Mouse (Mus musculus): ENCODE results near the gene Ung.

Ung gene

DNA sequence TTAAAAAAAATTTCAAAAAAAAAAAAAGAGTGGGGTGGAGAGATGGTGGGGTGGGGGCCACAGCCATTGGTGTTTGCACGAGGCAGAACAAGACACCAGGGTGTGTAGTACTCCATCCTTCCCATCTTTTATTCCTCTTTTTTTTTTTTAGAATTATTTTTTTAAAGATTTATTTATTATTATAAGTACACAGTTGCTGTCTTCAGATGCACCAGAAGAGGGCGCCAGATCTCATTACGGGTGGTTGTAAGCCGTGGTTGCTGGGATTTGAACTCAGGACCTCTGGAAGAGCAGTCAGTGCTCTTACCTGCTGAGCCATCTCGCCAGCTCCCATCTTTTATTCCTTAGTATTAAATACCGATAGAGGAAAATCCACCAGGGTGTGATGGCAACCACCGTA lies 43.3 kb downstream of the Ung start:
- DNase-seq: no peak

DNA sequence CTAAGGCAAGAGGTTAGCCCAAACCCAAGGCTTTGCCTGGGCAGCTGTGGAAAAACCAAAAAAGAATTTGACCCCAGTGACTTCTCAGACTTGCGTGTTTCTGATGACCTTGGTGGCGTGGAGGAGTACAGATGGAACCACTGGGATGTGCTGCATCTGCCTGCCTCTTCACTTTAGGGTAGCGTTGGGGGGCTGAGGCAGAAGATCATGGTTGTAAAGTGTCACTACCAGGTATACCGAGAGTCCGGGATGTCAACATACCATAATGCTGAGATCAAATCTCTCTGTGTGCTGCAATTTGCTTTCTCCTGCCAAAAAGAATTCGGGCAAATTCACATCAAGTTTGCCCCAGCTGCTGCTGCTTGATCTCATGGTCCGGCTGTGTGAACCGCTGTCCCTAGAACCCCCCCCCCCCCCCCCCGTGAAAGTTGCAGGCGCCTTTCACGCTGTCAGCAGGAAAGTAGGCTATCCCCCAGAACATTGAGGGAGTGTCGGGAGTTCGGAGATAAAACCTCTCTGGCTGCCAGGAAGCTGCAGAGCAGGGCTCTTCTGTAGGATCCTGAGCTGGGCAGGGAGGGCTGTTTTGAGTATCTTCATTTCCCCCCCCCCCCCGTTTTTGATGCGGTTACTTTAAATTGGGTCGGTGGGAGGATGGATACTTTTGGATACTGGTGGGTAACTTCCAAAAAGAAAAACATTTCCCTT lies 43.8 kb downstream of the Ung start:
- DNase-seq: no peak

DNA sequence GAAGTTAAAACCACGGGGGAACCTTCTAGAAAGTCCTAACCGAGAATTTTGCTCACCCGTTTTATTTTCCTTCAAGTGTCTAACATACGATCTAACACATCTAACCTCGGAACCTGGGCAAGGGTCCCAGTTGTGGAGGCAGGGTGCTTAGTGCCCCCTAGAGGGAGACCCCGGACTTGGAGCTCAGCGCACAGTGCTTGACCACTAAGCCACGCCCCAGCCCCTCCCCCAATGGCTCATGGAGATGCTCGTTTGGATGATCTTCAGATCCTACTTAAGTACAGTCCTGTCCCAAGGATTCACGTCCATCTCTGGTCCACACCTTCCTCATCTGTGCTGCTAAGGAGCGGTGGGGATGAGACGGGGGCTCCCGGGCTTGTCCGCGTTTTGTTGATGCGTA lies 44.5 kb downstream of the Ung start:
- no peak for DNase-seq

DNA sequence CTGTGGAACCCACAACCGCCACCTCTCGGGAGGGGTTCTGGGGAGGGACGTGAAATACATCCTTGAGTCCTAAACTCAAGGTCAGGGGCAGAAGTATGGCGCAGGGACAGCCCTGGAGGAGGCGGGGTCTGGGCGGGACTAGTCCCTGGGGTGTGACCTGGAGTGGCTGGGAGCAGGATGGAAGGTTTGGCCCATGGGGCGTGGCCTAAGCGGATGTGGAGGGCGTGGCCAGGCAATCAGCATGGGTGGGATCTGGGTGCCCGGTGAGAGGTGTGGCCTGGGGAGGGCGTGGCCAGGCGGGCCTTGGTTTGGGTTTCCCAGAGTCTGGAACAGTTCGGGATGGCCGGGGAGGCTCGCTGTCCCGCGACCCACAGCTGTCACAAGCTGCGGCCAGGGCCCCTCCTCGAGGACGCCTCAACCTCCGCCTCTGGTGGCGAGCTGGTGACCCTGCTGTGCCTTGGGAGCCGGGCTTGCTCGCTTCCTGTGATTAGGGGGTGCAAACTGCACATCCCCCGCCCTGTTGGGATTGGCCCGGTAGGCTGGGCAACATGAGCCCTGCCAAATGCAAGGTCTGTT lies 45.5 kb downstream of the Ung start:
- DNase-seq: peak; percentile 60

DNA sequence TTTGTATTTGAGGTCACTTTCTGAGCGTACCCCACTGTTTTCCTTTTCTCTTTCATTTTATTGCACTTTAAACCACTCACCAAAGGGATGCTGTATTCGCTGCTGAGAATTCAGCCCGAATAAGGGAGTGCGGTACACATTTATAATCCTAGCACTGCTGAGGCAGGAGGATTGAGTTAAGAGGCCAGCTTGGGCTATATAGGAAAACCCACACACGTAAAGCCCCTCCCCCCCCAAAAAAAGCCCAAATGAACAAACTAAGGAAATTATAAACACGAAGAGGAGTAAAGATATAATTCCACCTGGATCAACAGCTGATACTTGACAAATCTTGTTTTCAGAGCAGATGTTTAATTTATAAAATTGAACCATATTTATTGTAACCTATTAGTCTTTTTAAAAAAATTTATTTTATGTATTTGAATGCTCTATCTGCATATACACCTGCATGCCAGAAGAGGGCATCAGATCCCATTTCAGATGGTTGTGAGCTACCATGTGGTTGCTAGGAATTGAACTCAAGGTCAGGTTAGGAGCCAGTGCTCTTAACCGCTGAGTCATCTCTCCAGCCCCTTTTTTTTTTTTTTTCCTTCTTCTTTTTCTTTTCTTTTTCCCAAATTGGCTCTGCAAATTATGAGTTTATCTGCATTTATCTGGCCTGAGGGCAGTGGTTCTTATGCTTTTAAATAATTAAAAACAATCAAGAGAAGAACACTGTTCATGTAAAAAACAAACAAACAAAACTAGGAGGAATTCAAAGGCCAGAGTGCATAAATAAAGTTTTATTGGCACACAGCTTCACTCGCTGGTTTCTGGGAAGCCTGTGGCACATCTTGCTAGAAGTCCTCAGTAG lies 46.6 kb downstream of the Ung start:
- DNase-seq: no peak

DNA sequence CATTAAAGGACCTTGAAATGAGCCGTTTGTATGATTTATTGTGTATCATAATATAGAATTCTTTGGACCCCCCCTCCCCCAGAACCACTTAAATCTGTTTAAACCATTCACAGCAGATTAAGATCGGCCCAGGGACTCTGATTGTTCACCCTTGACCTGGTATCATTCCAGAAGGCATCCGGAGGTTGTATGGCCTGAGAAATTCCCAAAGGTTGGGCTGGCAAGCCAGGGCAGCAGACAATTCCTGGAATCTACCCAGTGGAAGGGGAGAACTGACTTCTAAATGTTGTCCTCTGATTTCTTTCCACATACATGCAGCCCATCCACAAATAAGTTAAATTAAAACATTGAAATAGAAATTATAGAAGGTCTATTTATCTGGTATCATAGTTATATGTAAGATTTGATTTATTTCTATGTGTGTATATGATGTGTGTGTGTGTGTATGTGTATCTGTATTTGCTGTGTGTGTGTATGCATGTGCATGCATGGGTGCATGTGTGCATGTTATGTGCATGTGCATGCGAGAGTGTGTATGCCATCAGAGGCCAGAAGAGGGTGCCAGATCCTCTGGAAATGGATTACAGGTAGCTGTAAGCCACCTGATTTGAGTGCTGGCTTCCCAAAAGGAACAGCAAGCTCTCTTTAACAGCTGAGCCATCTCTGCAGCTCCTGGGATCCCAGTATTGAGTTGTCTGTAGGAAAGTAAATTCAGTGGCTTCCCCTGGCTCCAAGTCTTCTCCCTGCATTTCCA lies 48.0 kb downstream of the Ung start:
- DNase-seq: no peak

DNA sequence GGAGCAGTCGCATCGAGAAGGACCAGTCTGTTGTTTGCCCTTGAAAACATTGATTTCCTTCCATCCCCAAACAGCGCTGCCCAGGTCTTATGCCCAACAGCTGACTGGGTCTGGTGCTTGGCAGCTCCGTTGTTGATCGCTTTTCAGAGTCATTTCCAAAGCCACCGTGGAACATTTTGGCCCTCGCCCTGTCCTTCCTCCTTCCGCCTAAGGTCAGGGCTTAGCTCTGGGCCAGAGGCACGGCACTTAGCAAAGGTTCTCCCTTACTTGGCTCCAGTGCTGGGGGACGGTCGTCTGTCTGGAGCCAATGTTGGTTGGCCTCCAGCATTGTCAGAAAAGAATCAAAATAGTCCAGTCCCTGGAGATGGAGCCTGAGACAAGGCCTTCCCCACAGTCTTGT lies 49.4 kb downstream of the Ung start:
- DNase-seq: no peak

DNA sequence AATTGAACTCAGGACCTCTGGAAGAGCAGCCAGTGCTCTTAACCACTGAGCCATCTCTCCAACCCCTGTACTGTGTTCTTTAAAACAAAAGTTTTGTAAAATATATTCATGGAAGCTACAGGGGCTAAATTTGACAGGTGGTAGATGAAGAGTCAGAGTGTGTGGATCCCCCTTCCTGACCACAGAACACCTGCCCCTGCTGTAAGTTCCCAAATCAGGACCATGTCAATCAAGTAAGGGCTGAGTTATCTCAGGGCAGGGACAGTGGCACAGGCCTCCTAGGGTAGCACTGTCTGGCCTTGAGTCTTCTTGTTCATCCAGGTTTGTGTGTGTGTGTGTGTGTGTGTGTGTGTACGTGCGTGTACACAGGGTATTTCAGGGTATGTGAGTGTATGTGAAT lies 53.3 kb downstream of the Ung start:
- DNase-seq: no peak

DNA sequence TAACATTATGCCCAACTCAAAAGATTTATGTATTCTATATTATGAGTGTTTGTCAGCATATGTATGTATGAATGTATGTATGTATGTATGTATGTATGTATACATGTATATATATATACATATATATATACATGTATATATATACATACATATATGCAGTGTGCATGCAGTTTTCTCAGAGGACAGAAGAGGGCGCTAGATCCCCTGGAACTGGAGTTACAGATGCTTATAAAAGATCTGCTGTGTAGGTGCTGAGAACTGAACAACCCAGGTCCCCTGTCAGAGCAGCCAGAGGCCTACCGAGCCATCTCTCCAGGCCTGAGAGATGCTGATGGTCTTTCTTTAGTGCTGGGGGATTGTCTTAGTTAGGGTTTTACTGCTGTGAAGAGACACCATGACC lies 56.9 kb downstream of the Ung start:
- no peak for DNase-seq

All from right cerebral cortex, postnatal 25 days (tissue).